12 mouse cellular contexts compared by ENCODE assay signal in genomic region chr9:85090297-85090696, GRCm38 (mm10).
A peak's percentile ranks its signal among the peaks of the same experiment; 100 is the strongest.
DNase-seq lines count a peak whose midpoint lies in the region; ATAC-seq lines count a peak whose summit lies in the region.
"Had no signal": no experiment of that assay in that cellular context is flagged by ENCODE, and none has a peak within 500 bp of the region (broad histone marks: within the 10 kb centered on the region; RNA-seq: fewer than 3 reads in every experiment).

No protein-coding gene starts in this region.

- WGBS in heart, embryonic 12.5 days, result 33% methylated on average over 10 of the region's 10 CpGs
- 87% methylated on average over 10 of the region's 10 CpGs for WGBS in hindbrain, embryonic 13.5 days

- peak; percentile 0 for DNase-seq in cerebellum, adult 11 months
- DNase-seq in cerebellum, adult 9-11 months, result peak; percentile 21
- peak; percentile 6 to 48 for DNase-seq in left cerebral cortex, adult 9 months (ENCODE audit: low spot score in 2 of 2)
- no peak for DNase-seq in adrenal gland, postnatal 14 days
- DNase-seq in thymus, postnatal 36 days, result no peak
- DNase-seq: adrenal gland, postnatal 10 days had no signal

- no peak for ATAC-seq in heart, embryonic 12.5 days (ENCODE audit: insufficient number of reproducible peaks, low FRiP score)
- ATAC-seq in hindbrain, embryonic 13.5 days (ENCODE audit: low FRiP score), result no peak
- ATAC-seq in erythroblast, adult 5-6 weeks (replicated peaks; ENCODE audit: low FRiP score, poor library complexity, severe bottlenecking), result no peak

- no peaks in the 10 kb centered on the region for H3K27me3 ChIP-seq in heart, embryonic 12.5 days (replicated peaks)
- H3K27me3 ChIP-seq in hindbrain, embryonic 13.5 days, result no peaks in the 10 kb centered on the region
- H3K27me3 ChIP-seq: embryonic facial prominence, embryonic 12.5 days had no signal

- no peaks in the 10 kb centered on the region for H3K36me3 ChIP-seq in heart, embryonic 12.5 days
- H3K36me3 ChIP-seq in hindbrain, embryonic 13.5 days, result no peaks in the 10 kb centered on the region
- H3K36me3 ChIP-seq: embryonic facial prominence, embryonic 12.5 days; G1E had no signal

- H3K9me3 ChIP-seq in heart, embryonic 12.5 days (replicated peaks), result no peaks in the 10 kb centered on the region
- H3K9me3 ChIP-seq in hindbrain, embryonic 13.5 days, result no peaks in the 10 kb centered on the region
- H3K9me3 ChIP-seq: embryonic facial prominence, embryonic 12.5 days; G1E had no signal

- peaks cover 13% of the 10 kb centered on the region for H3K4me1 ChIP-seq in heart, embryonic 12.5 days (replicated peaks)
- no peaks in the 10 kb centered on the region for H3K4me1 ChIP-seq in hindbrain, embryonic 13.5 days (replicated peaks)
- H3K4me1 ChIP-seq: embryonic facial prominence, embryonic 12.5 days had no signal

- peak overlapping the region; percentile 27; the same call in 1 of the 2 replicates for H3K4me3 ChIP-seq in heart, embryonic 12.5 days
- no peak overlapping the region for H3K4me3 ChIP-seq in hindbrain, embryonic 13.5 days
- H3K4me3 ChIP-seq: embryonic facial prominence, embryonic 12.5 days had no signal

- peak overlapping the region; percentile 56 for H3K4me2 ChIP-seq in heart, embryonic 12.5 days
- H3K4me2 ChIP-seq in hindbrain, embryonic 13.5 days, result no peak overlapping the region
- H3K4me2 ChIP-seq: embryonic facial prominence, embryonic 12.5 days had no signal

- H3K9ac ChIP-seq in heart, embryonic 12.5 days, result no peak overlapping the region
- H3K9ac ChIP-seq in hindbrain, embryonic 13.5 days, result no peak overlapping the region
- H3K9ac ChIP-seq: embryonic facial prominence, embryonic 12.5 days had no signal

- H3K27ac ChIP-seq in heart, embryonic 12.5 days (ENCODE audit: poor library complexity, severe bottlenecking), result no peak overlapping the region
- H3K27ac ChIP-seq in hindbrain, embryonic 13.5 days, result no peak overlapping the region
- H3K27ac ChIP-seq: embryonic facial prominence, embryonic 12.5 days; kidney, postnatal 0 days had no signal

Comparison
In these comparisons a context has a peak if more than half of its experiments do, and no peak if none do; other contexts are left out.
1. DNase-seq: peak in cerebellum, adult 11 months (single experiment), cerebellum, adult 9-11 months (single experiment) and left cerebral cortex, adult 9 months (2 of 2); none in adrenal gland, postnatal 14 days (single experiment) and thymus, postnatal 36 days (0 of 2).